Mouse (Mus musculus) stomach, postnatal 0 days (tissue): ENCODE measurements at regions not wholly inside any gene's neighbourhood (a gene's known extent, or its start where the extent isn't known, plus 50 kb on each side); places are given as distances from the start of the nearest gene placed in this dataset.

Experiments
- CTCF ChIP-seq: IDR thresholded peaks from 2 replicates; pipeline ENCODE4 v1.5.1; 2016; ENCODE audit warnings: antibody characterized with exemption, low read depth, mild to moderate bottlenecking, moderate library complexity
- EP300 ChIP-seq: optimal IDR thresholded peaks from 2 replicates; pipeline ENCODE3; 2016; ENCODE audit warnings: antibody characterized with exemption

- TF ChIP-seq EP300 (no peak), CTCF (peak; percentile 44)
These were observed 283.8 kb upstream of the Dph6 start for GRCm38 (mm10) chr2:114938416-114939147.
